Comparison of ENCODE assay signal across 13 mouse cellular contexts in genomic region chr10:68558828-68559219, GRCm38 (mm10). TPM values are rescaled to one million over a fixed set of nuclear protein-coding genes. Genes with fewer than 3 reads are reported as not detected.
DNase-seq lines count a peak whose midpoint lies in the region; ATAC-seq and TF ChIP-seq lines count a peak whose summit lies in the region.
"Had no signal": no experiment of that assay in that cellular context is flagged by ENCODE, and none has a peak within 500 bp of the region (broad histone marks: within the 10 kb centered on the region; RNA-seq: fewer than 3 reads in every experiment).

No protein-coding gene starts in this region.

- peak overlapping the region; percentile 25 for H3K4me2 ChIP-seq in hindbrain, postnatal 0 days (ENCODE audit: low read depth, low read length)
- H3K4me2 ChIP-seq in hindbrain, embryonic 14.5 days (replicated peaks) = no peak overlapping the region
- peak overlapping the region; percentile 28 for H3K4me2 ChIP-seq in limb, embryonic 14.5 days (replicated peaks; ENCODE audit: low read depth, low read length, severe bottlenecking)
- H3K4me2 ChIP-seq: neural tube, embryonic 12.5 days had no signal

- WGBS in hindbrain, postnatal 0 days = 51% methylated on average over 4 of the region's 4 CpGs
- 55% methylated on average over 4 of the region's 4 CpGs for WGBS in hindbrain, embryonic 14.5 days
- WGBS in limb, embryonic 14.5 days = 14% methylated on average over 4 of the region's 4 CpGs

- no peaks in the 10 kb centered on the region for H3K4me1 ChIP-seq in hindbrain, postnatal 0 days (ENCODE audit: insufficient read depth, low read length)
- peaks cover 6% of the 10 kb centered on the region; the same call in 1 of the 2 replicates for H3K4me1 ChIP-seq in hindbrain, embryonic 14.5 days (replicated peaks; ENCODE audit: control insufficient read depth, insufficient read depth, low read length)
- H3K4me1 ChIP-seq in limb, embryonic 14.5 days (ENCODE audit: control insufficient read depth, insufficient read depth, low read length) = peaks cover 32% of the 10 kb centered on the region

- ATAC-seq in hindbrain, postnatal 0 days = no peak
- ATAC-seq in hindbrain, embryonic 14.5 days (ENCODE audit: low FRiP score) = no peak
- ATAC-seq in Patski = no peak
- peak; percentile 81 for ATAC-seq in limb, embryonic 14.5 days (ENCODE audit: low FRiP score, low read depth)
- ATAC-seq: inflammation-experienced regulatory T-cells, adult 6 months had no signal

- TF ChIP-seq POLR2A in limb, embryonic 14.5 days (IDR thresholded peaks at IDR 0.05; ENCODE audit: borderline replicate concordance, extremely low read depth, insufficient read depth, insufficient read length) = no peak

- no peak overlapping the region for H3K27ac ChIP-seq in hindbrain, postnatal 0 days
- no peak overlapping the region for H3K27ac ChIP-seq in hindbrain, embryonic 14.5 days
- peak overlapping the region; percentile 72 for H3K27ac ChIP-seq in limb, embryonic 14.5 days (replicated peaks; ENCODE audit: low read depth, low read length)
- H3K27ac ChIP-seq: layer of hippocampus, adult 2 months; neural tube, embryonic 12.5 days had no signal

- in situ Hi-C loops in Patski (cut with MboI; ENCODE audit: low pct_unique_long_range_greater_than_20kb) = no loop called here

- H3K36me3 ChIP-seq in hindbrain, postnatal 0 days (ENCODE audit: insufficient read depth, low read length) = no peaks in the 10 kb centered on the region
- no peaks in the 10 kb centered on the region for H3K36me3 ChIP-seq in hindbrain, embryonic 14.5 days (replicated peaks; ENCODE audit: control insufficient read depth, insufficient read depth)
- no peaks in the 10 kb centered on the region for H3K36me3 ChIP-seq in limb, embryonic 14.5 days (ENCODE audit: control insufficient read depth, insufficient read depth, low read length)
- H3K36me3 ChIP-seq: neural tube, embryonic 12.5 days had no signal

- no peak overlapping the region for H3K4me3 ChIP-seq in hindbrain, postnatal 0 days (ENCODE audit: low read length)
- no peak overlapping the region for H3K4me3 ChIP-seq in hindbrain, embryonic 14.5 days (replicated peaks; ENCODE audit: low read length)
- no peak overlapping the region for H3K4me3 ChIP-seq in limb, embryonic 14.5 days (replicated peaks; ENCODE audit: low read length)
- H3K4me3 ChIP-seq: layer of hippocampus, adult 2 months; neural tube, embryonic 12.5 days had no signal

- POLR2A ChIA-PET in Patski (lab: Charles Lee) = no interaction called here

- CTCF ChIA-PET in Patski (lab: Charles Lee) = interaction anchor here (0.7 to 2.5 kb wide), 5 partner anchors 10 to 93 kb away, joined by 3 to 9 read pairs (median 3); no protein-coding TSS in a partner anchor

- peak; percentile 16 for DNase-seq in embryo, embryonic 10 days (ENCODE audit: low spot score)
- DNase-seq in embryo, embryonic 11 days = no peak
- no peak for DNase-seq in hindbrain, postnatal 0 days (ENCODE audit: low spot score)
- DNase-seq in hindbrain, embryonic 14.5 days (ENCODE audit: low spot score) = no peak
- peak; percentile 22 for DNase-seq in Patski (ENCODE audit: low read depth, low spot score)
- no peak for DNase-seq in limb, embryonic 14.5 days (ENCODE audit: low spot score)
- DNase-seq in right cerebral cortex, postnatal 14 days = no peak
- DNase-seq in yolk sac, embryonic 10.5 days (ENCODE audit: low spot score) = no peak
- DNase-seq: thymus, adult 2 months had no signal

- H3K9me3 ChIP-seq in hindbrain, postnatal 0 days (ENCODE audit: low read length) = no peaks in the 10 kb centered on the region
- H3K9me3 ChIP-seq in hindbrain, embryonic 14.5 days (ENCODE audit: control insufficient read depth, low read length) = no peaks in the 10 kb centered on the region
- no peaks in the 10 kb centered on the region for H3K9me3 ChIP-seq in limb, embryonic 14.5 days (ENCODE audit: control insufficient read depth, low read length)
- H3K9me3 ChIP-seq: neural tube, embryonic 12.5 days had no signal

- TF ChIP-seq CTCF in hindbrain, postnatal 0 days (IDR thresholded peaks at IDR 0.05; ENCODE audit: low read depth) = no peak
- TF ChIP-seq CTCF in Patski (IDR thresholded peaks at IDR 0.05) = no peak

- no peaks in the 10 kb centered on the region for H3K27me3 ChIP-seq in hindbrain, postnatal 0 days (ENCODE audit: insufficient read depth, low read length)
- H3K27me3 ChIP-seq in hindbrain, embryonic 14.5 days (ENCODE audit: control insufficient read depth, insufficient read depth, low read length) = no peaks in the 10 kb centered on the region
- no peaks in the 10 kb centered on the region for H3K27me3 ChIP-seq in Patski
- H3K27me3 ChIP-seq in limb, embryonic 14.5 days (ENCODE audit: control insufficient read depth, insufficient read depth, low read length) = no peaks in the 10 kb centered on the region
- H3K27me3 ChIP-seq: neural tube, embryonic 12.5 days had no signal

- H3K9ac ChIP-seq in hindbrain, postnatal 0 days (replicated peaks; ENCODE audit: low read length) = no peak overlapping the region
- no peak overlapping the region for H3K9ac ChIP-seq in hindbrain, embryonic 14.5 days
- H3K9ac ChIP-seq in limb, embryonic 14.5 days (ENCODE audit: low read depth, low read length, severe bottlenecking) = no peak overlapping the region
- H3K9ac ChIP-seq: neural tube, embryonic 12.5 days had no signal

RNA-seq across cellular contexts. Expression of gene Cabcoco1, which starts 17.1 kb away (rescaled TPM):
- 0.94 and 4.3 TPM in 2 replicates for total RNA-seq in hindbrain, postnatal 0 days (2014; rRNA removed)
- polyA plus RNA-seq in hindbrain, postnatal 0 days (2015; fragmentation: Nextera tagmentation; extraction: Ambion mirVana) = 5.4 and 6.4 TPM in 2 replicates
- 1.9 and 2.7 TPM in 2 replicates for polyA plus RNA-seq in hindbrain, embryonic 14.5 days (2014; fragmentation: Nextera tagmentation; extraction: Ambion mirVana)
- not detected for polyA plus RNA-seq in Patski (2021)
- polyA plus RNA-seq in limb, embryonic 14.5 days (2012; rRNA removed) = 0.44 and 0.58 TPM in 2 replicates
- polyA plus RNA-seq in limb, embryonic 14.5 days (2014; fragmentation: Nextera tagmentation; extraction: Ambion mirVana) = 1.1 and 1.8 TPM in 2 replicates
- total RNA-seq: megakaryocyte, adult 5-6 weeks had no signal

Comparison
In these comparisons a context has a peak if more than half of its experiments do, and no peak if none do; other contexts are left out.
1. DNase-seq: peak in embryo, embryonic 10 days (single experiment) and Patski (single experiment); none in embryo, embryonic 11 days (single experiment), hindbrain, postnatal 0 days (single experiment), hindbrain, embryonic 14.5 days (single experiment), limb, embryonic 14.5 days (single experiment), right cerebral cortex, postnatal 14 days (single experiment) and yolk sac, embryonic 10.5 days (single experiment).